Mouse (Mus musculus) embryo, embryonic 11.5 days (tissue): ENCODE results near the gene Epb41l1.
A peak's percentile ranks its signal among the peaks of the same experiment; 100 is the strongest.
"Not testable (repeated sequence)": the region's sequence is repeated elsewhere in the genome, so short reads cannot be mapped to it uniquely, and the experiment has no call there.

Experiments
- DNase-seq: peaks from one replicate; pipeline ENCODE4 v3.0.0-alpha.2; 2012; ENCODE audit warnings: low read depth, low spot score

Epb41l1 gene

DNA sequence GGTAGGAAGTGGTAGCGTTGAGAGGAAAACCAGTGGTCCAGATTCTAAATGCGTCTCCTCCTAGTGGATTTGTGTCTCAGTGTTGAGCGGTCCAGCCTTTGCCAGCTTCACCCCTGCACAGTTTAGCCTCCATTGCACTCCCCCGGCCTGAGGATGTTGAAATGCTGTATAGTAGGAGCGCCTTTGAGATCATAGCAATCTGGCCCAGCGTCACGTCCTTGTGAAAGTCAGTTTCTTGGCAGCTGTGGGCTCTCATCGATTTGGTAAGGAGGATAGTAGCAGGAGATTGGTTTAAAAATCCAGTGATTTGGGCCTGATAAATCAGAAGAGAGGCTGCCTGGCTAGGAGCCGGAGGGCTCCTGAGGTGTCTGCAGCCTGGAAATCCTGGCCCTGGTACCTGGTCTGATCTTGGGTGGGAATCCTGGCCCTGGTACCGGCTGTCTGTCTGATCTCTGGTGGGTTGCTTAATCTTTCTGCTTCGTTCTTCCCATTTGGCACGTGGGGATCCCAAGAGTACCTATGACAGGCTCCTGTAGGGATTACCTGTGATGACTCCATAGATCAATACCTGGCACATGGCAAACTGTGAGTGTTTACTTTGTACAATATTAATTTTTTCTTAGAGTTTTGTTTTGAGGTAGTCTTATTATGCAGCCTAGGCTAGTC, 65.5 kb downstream of the Epb41l1 start:
- DNase-seq = no peak

- DNase-seq = no peak
These were observed 67.0 kb downstream of the Epb41l1 start for GRCm38 (mm10) chr2:156487589-156488160.

GRCm38 (mm10) chr2:156488166-156488814, 67.6 kb downstream of the Epb41l1 start:
- DNase-seq = no peak

DNA sequence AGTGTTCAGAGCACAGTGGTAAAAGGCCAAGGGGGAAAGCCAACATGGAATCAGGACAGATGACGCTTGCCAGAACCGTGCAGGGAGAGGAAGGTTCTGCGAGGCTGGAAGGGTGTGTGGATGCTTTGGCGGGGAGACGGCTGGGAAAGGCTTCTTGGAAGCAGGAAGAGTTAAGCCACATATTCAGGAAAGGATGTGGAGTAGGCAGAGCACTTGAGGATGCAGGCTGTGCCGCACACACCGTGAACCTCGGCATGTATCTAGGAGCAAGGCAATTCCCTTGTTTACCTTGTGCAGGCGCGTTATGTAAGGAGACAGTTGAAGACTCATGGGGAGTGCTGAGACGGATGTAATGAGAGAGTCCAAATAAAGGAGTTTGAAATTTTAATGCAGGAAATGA, 69.5 kb downstream of the Epb41l1 start:
- DNase-seq = no peak

GRCm38 (mm10) chr2:156491796-156492195, 71.1 kb downstream of the Epb41l1 start:
- DNase-seq = no peak

- no peak for DNase-seq
These were observed 73.1 kb downstream of the Epb41l1 start for GRCm38 (mm10) chr2:156493766-156494165.

DNA sequence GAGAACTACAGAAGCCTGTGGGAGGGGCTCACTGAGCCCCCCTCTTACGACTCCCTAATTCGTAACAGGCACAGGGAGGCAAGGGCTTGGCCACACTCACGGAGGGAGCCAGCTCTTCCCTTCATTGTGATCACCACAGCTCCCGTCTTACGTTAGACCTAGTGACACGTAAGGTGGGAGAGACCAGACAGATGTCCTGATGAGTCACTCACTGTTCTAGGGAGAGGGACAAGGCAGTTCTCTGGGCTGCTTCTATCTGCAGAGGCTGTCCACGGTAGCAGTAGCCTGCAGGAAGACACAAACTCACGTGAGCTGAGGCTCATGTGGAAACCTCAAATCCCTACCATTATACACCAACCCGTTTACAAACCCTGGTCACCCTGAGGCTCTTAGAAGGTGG, 73.8 kb downstream of the Epb41l1 start:
- no peak for DNase-seq

GRCm38 (mm10) chr2:156494875-156495274, 74.2 kb downstream of the Epb41l1 start:
- no peak for DNase-seq

- DNase-seq = no peak
These were observed 76.3 kb downstream of the Epb41l1 start for GRCm38 (mm10) chr2:156496816-156497566.

- peak; percentile 59 for DNase-seq
These were observed 77.2 kb downstream of the Epb41l1 start for GRCm38 (mm10) chr2:156497915-156498314.

GRCm38 (mm10) chr2:156501025-156501424, 80.3 kb downstream of the Epb41l1 start:
- no peak for DNase-seq

DNA sequence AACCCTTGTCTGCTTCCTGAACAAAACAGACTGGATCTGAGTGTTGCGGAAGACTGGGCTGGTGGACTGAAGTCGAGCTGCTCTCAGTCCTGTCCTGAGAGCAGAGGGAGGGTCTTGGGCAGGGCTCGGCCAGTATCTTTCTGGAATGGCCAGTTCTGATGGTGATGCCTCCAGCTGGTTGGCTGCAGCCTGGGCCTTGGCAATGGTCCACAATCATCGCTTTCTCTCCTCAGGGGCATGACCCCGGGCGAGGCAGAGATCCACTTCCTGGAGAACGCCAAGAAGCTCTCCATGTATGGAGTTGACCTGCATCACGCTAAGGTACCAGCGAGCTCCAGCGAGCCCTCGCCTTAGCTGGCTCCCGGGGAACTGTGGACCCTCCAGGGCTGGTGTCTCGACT, 84.8 kb downstream of the Epb41l1 start:
- no peak for DNase-seq

DNA sequence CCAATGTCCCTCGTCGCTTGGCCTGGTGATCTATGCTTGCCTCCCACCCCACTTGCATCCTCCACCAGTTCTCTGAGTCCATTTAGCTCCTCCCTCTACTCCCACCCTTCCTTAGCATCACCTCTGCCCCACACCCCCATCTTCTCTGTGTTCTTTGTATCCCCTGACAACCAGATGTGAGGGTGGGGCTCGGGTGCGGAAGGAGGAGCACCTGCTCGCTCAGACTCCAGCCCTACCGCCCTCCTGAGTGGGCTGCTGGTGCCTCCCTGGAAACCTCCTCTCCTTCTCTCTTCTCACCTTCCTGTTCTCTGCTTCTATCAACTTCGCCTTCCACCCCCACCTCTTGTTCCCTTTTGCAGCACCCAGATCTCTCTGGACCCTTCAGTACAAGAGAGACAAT, 91.3 kb downstream of the Epb41l1 start:
- no peak for DNase-seq

DNA sequence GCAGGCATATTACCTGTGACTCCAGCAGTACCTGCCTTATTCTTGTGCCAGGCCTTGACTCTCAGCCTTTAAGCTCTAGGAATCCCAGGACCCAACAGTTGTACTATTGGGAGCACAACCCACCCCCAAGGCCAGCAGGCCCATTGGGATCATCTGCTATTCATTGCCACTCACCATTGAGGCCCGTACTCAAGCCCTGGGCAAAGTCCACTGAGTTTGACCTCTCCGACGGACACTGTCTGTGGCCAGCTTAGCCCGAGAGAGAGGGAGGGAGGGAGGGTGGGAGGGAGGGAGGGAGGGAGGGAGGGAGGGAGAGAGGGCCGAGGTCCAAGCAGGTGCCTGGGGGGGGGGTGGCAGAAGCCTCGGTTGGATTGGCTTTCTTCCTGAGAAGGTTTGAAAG, 91.9 kb downstream of the Epb41l1 start:
- no peak for DNase-seq

DNA sequence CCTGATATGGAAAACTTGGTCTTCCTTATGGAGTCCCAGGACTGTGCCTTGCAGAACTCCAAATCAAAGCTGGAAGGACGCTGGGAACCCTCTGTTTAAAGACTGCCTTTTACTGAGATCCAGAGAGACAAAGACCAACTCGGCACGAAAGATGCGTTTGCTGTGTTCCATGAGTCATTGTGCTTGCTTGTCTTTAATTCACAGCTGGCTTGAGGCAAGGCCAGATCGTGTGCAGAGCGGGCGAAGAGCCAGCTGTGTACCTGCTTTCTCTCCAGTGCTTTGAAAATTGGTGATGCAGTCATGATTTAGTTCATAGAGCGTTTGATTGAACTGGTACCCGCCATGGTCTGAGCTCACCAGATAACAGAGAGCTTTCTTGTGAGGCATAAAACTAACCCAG, 94.4 kb downstream of the Epb41l1 start:
- no peak for DNase-seq

- peak; percentile 56 for DNase-seq
These were observed 95.0 kb downstream of the Epb41l1 start for GRCm38 (mm10) chr2:156515565-156516185.

DNA sequence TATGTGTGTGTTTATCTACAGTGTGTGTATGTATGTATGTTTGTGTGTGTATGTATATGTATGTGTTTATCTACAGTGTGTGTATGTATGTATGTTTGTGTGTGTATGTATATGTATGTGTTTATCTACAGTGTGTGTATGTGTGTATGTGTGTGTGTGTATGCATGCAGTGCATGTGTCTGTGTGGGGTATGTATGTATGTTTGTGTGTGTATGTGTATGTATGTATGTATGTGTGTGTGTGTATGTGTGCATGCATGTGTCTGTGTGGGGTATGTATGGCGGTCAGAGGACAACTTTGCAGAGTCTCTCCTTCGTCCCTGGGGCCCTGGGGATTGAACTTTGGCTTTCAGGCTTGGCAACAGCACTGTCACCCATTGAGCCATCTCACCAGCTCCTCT, 96.0 kb downstream of the Epb41l1 start:
- DNase-seq = not testable (repeated sequence)

DNA sequence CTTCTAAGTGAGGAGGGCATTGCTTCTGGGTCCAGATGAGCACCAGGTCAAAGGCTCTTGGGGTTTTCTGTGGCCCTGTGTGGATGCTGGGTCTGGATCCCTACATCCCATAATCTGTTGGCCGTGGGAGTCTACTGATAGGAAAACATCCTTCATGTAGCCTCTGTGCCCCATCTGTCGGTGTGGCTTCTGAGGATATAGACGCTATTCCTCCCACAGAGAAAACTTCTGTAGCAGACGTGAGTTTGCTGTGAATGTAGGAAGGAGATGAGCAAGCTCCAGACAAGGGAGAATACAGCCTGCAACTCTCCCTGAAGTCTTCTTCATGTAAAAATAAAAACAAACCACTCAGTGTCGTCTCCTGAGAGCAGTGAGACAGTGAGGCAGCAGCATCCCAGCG, 97.6 kb downstream of the Epb41l1 start:
- no peak for DNase-seq

DNA sequence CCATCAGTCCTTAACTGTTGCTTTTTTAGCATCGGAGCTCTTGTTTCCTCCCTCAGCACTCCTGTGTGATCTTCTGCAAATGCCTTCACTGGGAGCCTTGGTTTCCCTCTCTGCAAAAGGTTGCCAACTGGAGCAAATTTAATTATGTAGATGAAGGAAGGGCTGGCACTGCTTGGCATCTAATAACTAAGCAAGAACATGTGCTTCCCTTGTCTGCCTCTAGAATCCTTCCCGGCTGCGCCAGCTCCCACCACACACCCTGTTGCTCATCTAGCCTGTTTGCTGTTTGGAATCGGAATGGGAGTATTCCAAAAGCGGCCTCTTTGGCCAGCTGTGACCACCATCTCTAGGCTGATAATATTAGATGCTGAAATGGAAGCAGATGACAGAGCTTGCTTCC, 98.9 kb downstream of the Epb41l1 start:
- DNase-seq = no peak

DNA sequence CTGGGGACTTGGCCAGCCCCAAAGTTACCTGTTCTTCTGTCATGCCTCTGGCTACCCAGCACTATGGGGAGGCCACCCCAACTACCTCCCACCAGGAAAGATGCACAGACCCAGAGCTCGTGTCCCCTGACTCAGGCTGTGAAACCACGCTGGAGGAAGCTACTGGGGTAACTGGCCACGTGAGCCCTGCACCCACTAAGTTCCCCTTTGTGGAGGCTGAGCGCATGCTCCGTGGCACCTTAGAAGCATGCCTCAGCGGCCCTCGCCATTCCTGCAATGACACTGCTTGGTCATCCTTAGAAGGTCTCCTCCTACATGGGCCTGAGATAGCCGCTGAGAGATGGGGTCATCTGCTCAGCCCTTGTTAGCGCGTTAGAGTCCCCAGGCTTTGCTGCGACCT, 102.3 kb downstream of the Epb41l1 start:
- DNase-seq = no peak

DNA sequence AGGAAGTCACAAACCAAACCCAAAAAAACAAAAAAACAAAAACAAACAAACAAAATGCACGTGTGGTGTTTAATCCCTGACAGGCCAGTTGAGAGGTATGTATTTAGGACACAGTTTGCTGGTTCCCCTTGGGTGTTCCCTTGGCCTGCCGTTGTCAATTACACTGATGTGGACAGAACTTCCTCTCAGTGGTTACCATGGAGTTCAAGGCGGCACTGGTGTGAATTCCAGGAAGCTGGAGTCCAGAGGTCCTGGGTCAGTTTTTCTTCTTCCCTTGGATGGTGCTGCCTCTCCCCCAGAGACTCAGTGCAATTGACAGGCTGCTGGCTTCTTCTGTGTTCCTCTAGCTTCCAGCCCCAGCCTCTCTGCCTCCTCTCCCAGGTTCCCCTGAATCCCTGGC, 103.4 kb downstream of the Epb41l1 start:
- DNase-seq = no peak

DNA sequence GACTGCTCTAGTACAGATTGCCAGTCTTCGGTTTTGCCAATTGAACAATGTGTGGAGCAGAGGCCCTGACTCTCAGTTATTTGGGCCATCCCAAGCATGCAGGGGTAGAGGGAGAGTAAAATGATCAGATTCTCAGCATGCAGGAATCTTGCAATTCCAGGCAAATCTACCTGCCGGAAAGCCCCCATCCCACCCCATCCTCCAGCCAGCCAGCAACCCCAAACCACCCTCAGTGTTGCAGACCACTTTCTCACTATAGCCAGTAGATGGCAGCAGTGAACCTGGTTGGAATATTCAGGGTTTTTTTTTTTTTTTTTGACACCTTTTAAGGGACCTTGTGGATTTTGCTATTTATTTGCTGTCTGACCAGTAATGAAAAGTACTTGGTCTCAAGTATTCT, 109.0 kb downstream of the Epb41l1 start:
- DNase-seq = peak; percentile 39
